Mouse (Mus musculus): ENCODE data around the gene Rnf149.

- TF ChIP-seq POLR2A (IDR thresholded peaks at IDR 0.05; ENCODE audit: insufficient read depth, low read length) = no peak
- TF ChIP-seq CTCF (IDR thresholded peaks at IDR 0.05; ENCODE audit: low read depth, low read length) = no peak
These were observed 9.1 kb downstream of the Rnf149 start for GRCm38 (mm10) chr1:39568079-39568478.
